Mouse (Mus musculus) liver, adult 2 months (tissue): ENCODE data around the gene Ctnnb1. TPM values are rescaled to one million over a fixed set of nuclear protein-coding genes. Genes with fewer than 3 reads are reported as not detected.
"Not testable (repeated sequence)": the region's sequence is repeated elsewhere in the genome, so short reads cannot be mapped to it uniquely, and the experiment has no call there.

Experiments
- DNase-seq: peaks from one replicate; pipeline ENCODE4 v3.0.0-alpha.2; 2011; ENCODE audit warnings: low read depth, low spot score; ENCODE audit errors: extremely low read depth
- H3K27ac ChIP-seq: fragments of 200-500 bp; replicated peaks from 2 replicates; pipeline ENCODE4 v1.5.1; 2012; ENCODE audit warnings: low read depth, mild to moderate bottlenecking, control low read depth, inconsistent platforms, low read length; ENCODE audit not compliant: insufficient read depth
- H3K27me3 ChIP-seq: fragments of 200-500 bp; 2 replicates; pipeline ENCODE4 v1.6.1; 2012; ENCODE audit warnings: mild to moderate bottlenecking, moderate library complexity, low read length, inconsistent platforms; ENCODE audit not compliant: control insufficient read depth, insufficient read depth
- H3K36me3 ChIP-seq: fragments of 200-500 bp; 2 replicates; pipeline ENCODE4 v1.6.1; 2012; ENCODE audit warnings: low read length, inconsistent platforms; ENCODE audit not compliant: control insufficient read depth, insufficient read depth
- H3K4me1 ChIP-seq: fragments of 200-500 bp; 2 replicates; pipeline ENCODE4 v1.6.1; 2011; ENCODE audit warnings: low read length; ENCODE audit not compliant: control insufficient read depth, insufficient read depth
- H3K4me3 ChIP-seq: fragments of 200-500 bp; 2 replicates; pipeline ENCODE4 v1.5.1; 2011; ENCODE audit warnings: low read depth, mild to moderate bottlenecking, control low read depth, low read length, moderate library complexity; ENCODE audit not compliant: insufficient read depth
- H3K79me2 ChIP-seq: fragments of 200-500 bp; 2 replicates; pipeline ENCODE4 v1.6.1; 2012; ENCODE audit warnings: inconsistent platforms, mild to moderate bottlenecking, low read length, moderate library complexity; ENCODE audit not compliant: control insufficient read depth, insufficient read depth
- H3K9ac ChIP-seq: fragments of 200-500 bp; 2 replicates; pipeline ENCODE4 v1.6.1; 2012; ENCODE audit warnings: low read depth, mild to moderate bottlenecking, control low read depth, inconsistent platforms, low read length
- CTCF ChIP-seq: fragments of 200-500 bp; IDR thresholded peaks from 2 replicates; pipeline ENCODE4 v1.5.1; 2011; ENCODE audit warnings: low read depth, low read length, control low read depth
- POLR2A ChIP-seq: fragments of 200-500 bp; IDR thresholded peaks from 2 replicates; pipeline ENCODE4 v1.6.1; 2011; ENCODE audit warnings: low read length, control low read depth; ENCODE audit not compliant: insufficient read depth; ENCODE audit errors: extremely low read depth
- WGBS: fragments of 180-500 bp; shearing (Covaris S2); methylation state at CpG from one replicate; pipeline ENCODE4 v1.1.7; 2018; 5-methylcytosine and 5-hydroxymethylcytosine counted together
- polyA plus RNA-seq: library from polyadenylated mRNA; depleted of rRNA; stranded (reverse); fragments of >200 nt; gene quantifications from 2 replicates; pipeline ENCODE4 v1.2.3, GENCODE M21; 2012
- total RNA-seq: library from RNA; depleted of rRNA; stranded (reverse); fragments of >200 nt; gene quantifications from 2 replicates; pipeline ENCODE4 v1.2.3, GENCODE M21; 2014

Gene Ctnnb1
- total and polyA plus RNA-seq, 2 experiments, result 34.3 to 319 TPM

GRCm38 (mm10) chr9:120914877-120915459 is 14.0 kb upstream of the Ctnnb1 start:
- Histone ChIP-seq H3K36me3 (no peaks in the 10 kb centered on the region), H3K4me1 (no peaks in the 10 kb centered on the region), H3K79me2 (no peaks in the 10 kb centered on the region), H3K4me3 (no peak overlapping the region), H3K9ac (no peak overlapping the region), H3K27ac (peak overlapping the region; percentile 37), H3K27me3 (no peaks in the 10 kb centered on the region)
- peak; percentile 27 for DNase-seq
- no peak for TF ChIP-seq POLR2A
- TF ChIP-seq CTCF, result peak; percentile 53
- WGBS, result 75% methylated on average over 14 of the region's 14 CpGs

DNA sequence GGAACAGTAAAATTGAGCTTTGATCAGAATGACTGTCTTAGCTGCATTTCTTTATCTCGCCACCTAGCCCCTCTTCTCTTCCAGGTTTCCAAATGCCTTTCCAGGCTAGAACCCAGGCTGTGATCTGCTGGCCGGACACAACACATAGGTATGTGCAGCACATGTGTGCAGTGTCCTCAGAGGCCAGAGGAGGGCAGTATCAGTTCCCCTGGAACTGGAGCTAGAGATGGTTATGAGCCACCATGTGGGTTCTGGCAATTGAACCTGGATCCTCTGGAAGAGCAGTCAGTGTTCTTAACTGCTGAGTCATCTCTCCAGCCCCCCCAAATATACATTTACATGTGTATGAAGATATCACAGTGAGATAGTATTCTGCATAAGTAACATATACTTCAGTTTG is 11.4 kb upstream of the Ctnnb1 start:
- not testable (repeated sequence) for H3K79me2 ChIP-seq, H3K9ac ChIP-seq, H3K27ac ChIP-seq, H3K4me1 ChIP-seq, H3K4me3 ChIP-seq, DNase-seq, H3K27me3 ChIP-seq, H3K36me3 ChIP-seq
- 93% methylated on average over 2 of the region's 2 CpGs for WGBS

GRCm38 (mm10) chr9:120918211-120918610 is 10.8 kb upstream of the Ctnnb1 start:
- no peaks in the 10 kb centered on the region for H3K27me3 ChIP-seq
- DNase-seq, result no peak
- H3K9ac ChIP-seq, result no peak overlapping the region
- no peak for TF ChIP-seq POLR2A
- no peak for TF ChIP-seq CTCF
- H3K36me3 ChIP-seq, result no peaks in the 10 kb centered on the region
- 81% methylated on average over 5 of the region's 5 CpGs for WGBS
- H3K4me1 ChIP-seq, result no peaks in the 10 kb centered on the region
- H3K79me2 ChIP-seq, result no peaks in the 10 kb centered on the region
- H3K4me3 ChIP-seq, result no peak overlapping the region
- no peak overlapping the region for H3K27ac ChIP-seq

DNA sequence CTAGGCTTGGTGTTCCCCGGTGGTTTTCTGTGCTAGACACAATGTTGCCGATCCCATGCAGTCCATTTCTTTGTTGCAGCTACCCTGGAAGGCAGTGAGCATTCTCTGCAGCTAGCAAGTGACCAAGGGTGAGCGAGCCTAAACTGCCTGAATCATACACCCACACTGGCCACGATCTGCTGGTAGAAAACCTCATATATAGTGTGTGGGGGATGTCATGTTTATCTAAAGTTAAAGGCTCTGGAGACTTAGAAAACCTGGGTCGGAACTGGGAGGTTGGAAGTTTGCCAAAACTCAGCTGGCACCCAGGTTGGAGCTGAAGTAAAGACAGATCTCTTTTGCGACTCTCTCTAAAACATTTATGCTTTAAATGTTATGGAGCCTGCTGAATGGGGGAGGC is 10.4 kb upstream of the Ctnnb1 start:
- Histone ChIP-seq H3K4me1 (no peaks in the 10 kb centered on the region), H3K79me2 (no peaks in the 10 kb centered on the region), H3K4me3 (no peak overlapping the region), H3K27ac (no peak overlapping the region), H3K27me3 (no peaks in the 10 kb centered on the region), H3K9ac (no peak overlapping the region), H3K36me3 (no peaks in the 10 kb centered on the region)
- no peak for DNase-seq
- no peak for TF ChIP-seq CTCF
- no peak for TF ChIP-seq POLR2A
- WGBS, result 27% methylated on average over 6 of the region's 6 CpGs

- DNase-seq, result no peak
- H3K4me3 ChIP-seq, result no peak overlapping the region
- H3K4me1 ChIP-seq, result no peaks in the 10 kb centered on the region
- no peak overlapping the region for H3K9ac ChIP-seq
- TF ChIP-seq CTCF (no peak), POLR2A (no peak)
- no peaks in the 10 kb centered on the region for H3K27me3 ChIP-seq
- WGBS, result 91% methylated on average over 5 of the region's 5 CpGs
- H3K79me2 ChIP-seq, result no peaks in the 10 kb centered on the region
- H3K27ac ChIP-seq, result no peak overlapping the region
- no peaks in the 10 kb centered on the region for H3K36me3 ChIP-seq
These were observed 9.9 kb upstream of the Ctnnb1 start for GRCm38 (mm10) chr9:120919130-120919529.

DNA sequence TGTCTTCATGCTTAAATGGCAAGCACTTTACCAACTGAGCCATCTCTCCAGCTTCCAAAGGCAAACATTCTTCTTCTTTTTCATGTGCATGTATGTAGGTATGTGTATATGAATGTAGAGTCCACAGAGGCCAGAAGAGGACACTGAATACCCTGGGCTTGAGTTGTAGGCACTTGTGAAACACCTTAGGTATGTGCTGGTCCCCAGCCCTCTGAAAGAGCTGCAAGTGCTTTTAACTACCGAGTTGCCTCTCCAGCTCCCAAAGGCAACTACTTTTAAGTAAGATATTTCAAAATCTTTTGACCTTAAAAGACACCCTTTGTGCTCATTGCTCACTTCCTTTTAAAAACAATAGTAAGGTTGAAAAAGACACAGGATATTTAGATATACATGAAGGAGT is 2.9 kb upstream of the Ctnnb1 start:
- H3K79me2 ChIP-seq, result no peaks in the 10 kb centered on the region
- no peaks in the 10 kb centered on the region for H3K27me3 ChIP-seq
- WGBS, result 33% methylated on average over 1 of the region's 1 CpGs
- no peak for DNase-seq
- no peaks in the 10 kb centered on the region for H3K36me3 ChIP-seq
- TF ChIP-seq CTCF, result no peak
- TF ChIP-seq POLR2A, result no peak
- H3K4me1 ChIP-seq, result no peaks in the 10 kb centered on the region; the same call in 1 of the 2 replicates
- H3K4me3 ChIP-seq, result no peak overlapping the region
- no peak overlapping the region for H3K27ac ChIP-seq
- no peak overlapping the region for H3K9ac ChIP-seq
